Mouse (Mus musculus): ENCODE data around the gene Rpl3. TPM values are rescaled to one million over a fixed set of nuclear protein-coding genes. Genes with fewer than 3 reads are reported as not detected.
A peak's percentile ranks its signal among the peaks of the same experiment; 100 is the strongest.

Rpl3 gene
- polyA plus RNA-seq, 1 experiment from 2014 or later: 1,379 TPM

DNA sequence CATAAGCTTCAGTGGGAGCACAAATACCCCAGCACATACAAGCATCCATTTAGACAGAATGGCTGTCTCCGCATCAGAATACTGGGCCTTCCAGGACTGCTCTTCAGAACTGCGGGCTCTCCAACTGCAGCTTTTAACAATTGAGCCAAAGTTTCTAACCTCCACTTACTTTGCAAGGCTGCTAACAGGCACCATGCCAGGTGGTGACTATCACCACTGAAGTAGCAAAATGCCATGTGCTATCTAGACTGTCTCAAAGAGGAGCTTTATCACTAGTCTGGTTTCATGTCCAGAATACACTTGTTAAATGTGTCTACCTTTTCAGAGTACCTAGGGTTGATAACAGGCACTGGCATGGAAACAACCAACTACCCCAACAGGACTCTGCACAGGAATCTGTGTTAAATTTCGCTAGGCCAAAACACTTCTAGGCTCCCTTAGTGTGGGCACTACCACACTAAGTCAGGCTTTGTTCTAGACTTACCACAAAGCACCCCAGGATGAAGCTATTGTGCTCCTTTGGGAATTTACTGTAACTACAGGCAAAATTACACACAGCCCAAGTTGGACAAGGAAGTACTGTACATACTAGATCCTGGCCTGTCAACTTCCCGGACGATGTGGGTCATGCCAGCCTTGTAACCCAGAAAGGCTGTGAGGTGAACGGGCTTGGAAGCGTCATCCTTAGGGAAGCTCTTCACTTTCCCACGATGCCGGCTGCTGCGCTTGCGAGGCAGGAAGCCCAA is 9.7 kb downstream of the Rpl3 start:
- 6% methylated on average over 11 of the region's 11 CpGs for WGBS
- Histone ChIP-seq H3K36me3 (ENCODE audit: control insufficient read depth, insufficient read depth, low read length) (peaks cover 52% of the 10 kb centered on the region), H3K27ac (ENCODE audit: low read length) (peak overlapping the region; percentile 82)

DNA sequence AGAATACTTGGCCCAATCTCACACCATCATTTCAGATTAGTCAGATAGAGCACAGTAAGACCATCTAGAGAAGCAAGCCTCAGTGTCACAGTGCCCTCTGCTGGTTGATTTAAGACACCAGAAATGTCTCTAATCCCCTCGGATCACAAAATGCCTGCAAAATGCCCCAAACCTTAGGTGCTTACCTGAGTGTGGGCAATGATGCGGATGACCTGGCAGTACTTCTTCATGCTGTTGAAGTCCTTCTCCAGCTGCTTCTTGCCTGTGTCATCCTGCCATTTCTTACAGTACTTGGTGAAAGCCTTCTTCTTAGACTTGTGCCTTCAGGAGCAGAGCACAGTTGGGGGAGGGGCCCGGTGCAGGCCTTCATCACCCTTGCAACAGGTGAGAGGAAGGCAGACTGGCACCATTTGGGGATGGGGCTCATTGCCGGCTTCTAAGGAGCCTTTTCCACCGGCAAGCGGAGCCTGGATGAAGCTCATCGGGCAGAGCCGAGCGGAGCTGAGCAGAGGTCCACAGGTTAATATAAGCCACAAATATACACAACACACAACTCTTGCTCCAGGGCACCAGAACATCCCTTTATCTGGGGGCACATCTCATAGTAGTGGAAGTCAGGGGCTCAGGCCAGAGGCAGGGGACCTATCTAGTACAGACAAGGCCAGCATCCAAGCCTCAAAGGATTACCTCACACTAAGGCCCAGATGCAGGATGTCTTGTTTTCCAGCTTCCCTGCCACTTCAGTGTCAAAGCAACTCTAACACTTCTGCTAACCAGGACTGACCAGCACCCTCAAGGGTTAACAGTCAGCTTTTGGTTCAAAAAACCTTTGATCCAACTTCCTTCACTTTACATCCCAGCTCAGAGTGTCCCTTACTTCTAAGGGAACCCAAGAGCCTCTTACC is 10.7 kb downstream of the Rpl3 start:
- peaks cover 53% of the 10 kb centered on the region for H3K36me3 ChIP-seq (ENCODE audit: control insufficient read depth, insufficient read depth, low read length)
- WGBS: 56% methylated on average over 9 of the region's 9 CpGs
- no peak for ATAC-seq (ENCODE audit: insufficient number of reproducible peaks, insufficient read depth, low FRiP score, low read depth)
- no peaks in the 10 kb centered on the region for H3K27me3 ChIP-seq (ENCODE audit: control insufficient read depth, insufficient read depth, low read length)
- peak overlapping the region; percentile 64 for H3K9ac ChIP-seq (replicated peaks; ENCODE audit: low read depth, low read length)
- H3K4me1 ChIP-seq (ENCODE audit: control insufficient read depth, insufficient read depth, low read length): peaks cover 17% of the 10 kb centered on the region; the same call in 1 of the 2 replicates
- H3K27ac ChIP-seq (ENCODE audit: low read length): 0 out of 2 replicates have a peak overlapping the region, but pooled peaks have one; percentile 10
- peak overlapping the region; percentile 54 for H3K4me2 ChIP-seq (replicated peaks; ENCODE audit: low read depth, low read length)
- no peaks in the 10 kb centered on the region for H3K9me3 ChIP-seq (ENCODE audit: control insufficient read depth, low read depth, low read length)
- H3K4me3 ChIP-seq (ENCODE audit: low read depth, low read length): peak overlapping the region; percentile 57

More for the DNA sequence above, 9.7 kb downstream of the Rpl3 start:
- ATAC-seq (ENCODE audit: insufficient number of reproducible peaks, insufficient read depth, low FRiP score, low read depth): no peak
- H3K9ac ChIP-seq (replicated peaks; ENCODE audit: low read depth, low read length): peak overlapping the region; percentile 64
- H3K4me2 ChIP-seq (replicated peaks; ENCODE audit: low read depth, low read length): peak overlapping the region; percentile 54
- no peaks in the 10 kb centered on the region for H3K9me3 ChIP-seq (ENCODE audit: control insufficient read depth, low read depth, low read length)
- peak overlapping the region; percentile 57 for H3K4me3 ChIP-seq (ENCODE audit: low read depth, low read length)
- no peaks in the 10 kb centered on the region for H3K27me3 ChIP-seq (ENCODE audit: control insufficient read depth, insufficient read depth, low read length)
- peaks cover 17% of the 10 kb centered on the region; the same call in 1 of the 2 replicates for H3K4me1 ChIP-seq (ENCODE audit: control insufficient read depth, insufficient read depth, low read length)

DNA sequence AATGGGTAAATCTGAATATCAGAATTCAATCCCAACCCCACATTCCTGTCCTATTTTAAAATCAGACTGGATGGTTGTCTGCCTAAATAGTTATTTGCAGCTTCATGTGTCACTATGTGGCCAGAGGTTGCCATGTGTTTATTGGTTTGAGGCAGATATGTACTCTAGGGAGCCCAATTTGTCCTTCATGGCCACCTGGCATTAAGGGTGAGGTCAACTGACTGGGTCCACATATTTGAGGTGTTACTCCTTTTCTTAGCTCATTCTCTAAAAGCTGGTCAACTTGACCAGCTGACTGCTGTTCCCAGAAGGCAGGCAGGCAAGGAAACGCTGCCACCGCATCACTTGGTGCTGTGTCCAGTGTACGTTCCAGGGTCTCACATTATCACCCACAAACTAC is 11.7 kb downstream of the Rpl3 start:
- Histone ChIP-seq H3K9me3 (ENCODE audit: control insufficient read depth, low read depth, low read length) (no peaks in the 10 kb centered on the region), H3K4me1 (ENCODE audit: control insufficient read depth, insufficient read depth, low read length) (peaks cover 17% of the 10 kb centered on the region; the same call in 1 of the 2 replicates), H3K9ac (replicated peaks; ENCODE audit: low read depth, low read length) (no peak overlapping the region), H3K36me3 (ENCODE audit: control insufficient read depth, insufficient read depth, low read length) (peaks cover 53% of the 10 kb centered on the region), H3K4me3 (ENCODE audit: low read depth, low read length) (no peak overlapping the region), H3K4me2 (replicated peaks; ENCODE audit: low read depth, low read length) (no peak overlapping the region), H3K27me3 (ENCODE audit: control insufficient read depth, insufficient read depth, low read length) (no peaks in the 10 kb centered on the region), H3K27ac (ENCODE audit: low read length) (no peak overlapping the region)
- no peak for ATAC-seq (ENCODE audit: insufficient number of reproducible peaks, insufficient read depth, low FRiP score, low read depth)
- WGBS: 62% methylated on average over 3 of the region's 3 CpGs

DNA sequence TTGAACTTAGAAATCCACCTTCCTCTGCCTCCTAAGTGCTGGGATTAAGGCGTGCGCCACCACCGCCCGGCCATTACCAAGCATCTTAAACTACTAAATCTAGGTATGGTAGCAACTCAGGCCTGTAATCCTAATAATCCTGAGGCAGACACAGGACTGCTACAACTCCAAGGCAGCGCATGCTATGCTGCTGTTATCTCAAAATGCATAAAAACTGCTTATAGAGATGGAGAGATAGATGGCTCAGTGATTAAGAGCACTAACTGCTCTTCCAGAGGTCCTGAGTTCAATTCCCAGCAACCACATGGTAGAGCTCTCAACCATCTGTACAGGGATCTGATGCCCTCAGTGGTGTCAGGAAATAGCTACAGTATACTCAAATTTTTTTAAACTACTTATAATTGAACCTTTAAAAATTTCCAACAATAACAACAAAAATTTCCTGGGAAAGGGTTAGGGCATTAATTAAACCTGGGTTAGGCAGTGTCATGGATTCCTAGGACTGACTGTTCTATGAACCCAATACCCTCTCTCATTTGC is 12.5 kb downstream of the Rpl3 start:
- Histone ChIP-seq H3K27me3 (ENCODE audit: control insufficient read depth, insufficient read depth, low read length) (no peaks in the 10 kb centered on the region), H3K4me3 (ENCODE audit: low read depth, low read length) (no peak overlapping the region), H3K4me2 (replicated peaks; ENCODE audit: low read depth, low read length) (no peak overlapping the region), H3K9me3 (ENCODE audit: control insufficient read depth, low read depth, low read length) (no peaks in the 10 kb centered on the region), H3K4me1 (ENCODE audit: control insufficient read depth, insufficient read depth, low read length) (peaks cover 17% of the 10 kb centered on the region; the same call in 1 of the 2 replicates), H3K9ac (replicated peaks; ENCODE audit: low read depth, low read length) (no peak overlapping the region), H3K36me3 (ENCODE audit: control insufficient read depth, insufficient read depth, low read length) (peaks cover 53% of the 10 kb centered on the region), H3K27ac (ENCODE audit: low read length) (no peak overlapping the region)
- no peak for ATAC-seq (ENCODE audit: insufficient number of reproducible peaks, insufficient read depth, low FRiP score, low read depth)
- WGBS: 88% methylated on average over 5 of the region's 5 CpGs

DNA sequence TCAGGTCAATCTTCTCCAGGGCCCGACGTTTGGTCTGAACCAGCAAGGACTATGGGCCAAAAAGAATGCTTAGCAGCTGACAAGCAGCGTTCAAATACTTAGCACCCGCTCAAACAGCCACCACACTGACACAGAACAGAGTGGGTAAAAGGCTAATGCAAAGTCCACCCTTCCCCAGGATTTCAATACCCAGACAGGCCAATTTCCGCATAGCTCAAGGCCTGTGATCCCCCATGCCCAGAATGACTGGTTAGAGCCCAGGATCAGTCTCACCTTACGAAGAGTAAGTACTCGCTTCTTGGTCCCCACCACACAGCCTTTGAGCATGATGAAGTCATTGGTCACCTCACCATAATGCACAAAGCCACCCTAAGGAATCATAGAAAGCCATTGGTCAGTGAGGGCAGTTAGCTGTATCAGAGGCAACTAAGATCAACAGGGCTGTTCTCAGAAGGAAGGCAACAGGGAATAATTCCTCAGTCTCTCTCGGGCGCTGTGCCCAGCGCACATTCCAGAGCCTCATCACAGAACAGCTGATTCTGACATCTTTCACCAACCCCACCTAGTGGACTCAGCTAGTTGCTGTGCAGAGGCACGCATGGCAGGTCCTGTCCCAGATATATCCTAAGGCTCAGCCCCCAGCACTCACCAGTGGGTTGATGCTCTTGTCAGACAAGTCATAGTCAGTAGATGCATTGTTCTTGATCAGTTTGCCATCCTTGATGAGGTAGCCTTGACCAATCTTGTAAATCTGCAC is 13.4 kb downstream of the Rpl3 start:
- H3K4me1 ChIP-seq (ENCODE audit: control insufficient read depth, insufficient read depth, low read length): peaks cover 17% of the 10 kb centered on the region; the same call in 1 of the 2 replicates
- ATAC-seq (ENCODE audit: insufficient number of reproducible peaks, insufficient read depth, low FRiP score, low read depth): no peak
- no peak overlapping the region for H3K4me3 ChIP-seq (ENCODE audit: low read depth, low read length)
- peaks cover 53% of the 10 kb centered on the region for H3K36me3 ChIP-seq (ENCODE audit: control insufficient read depth, insufficient read depth, low read length)
- no peak overlapping the region for H3K9ac ChIP-seq (replicated peaks; ENCODE audit: low read depth, low read length)
- H3K27me3 ChIP-seq (ENCODE audit: control insufficient read depth, insufficient read depth, low read length): no peaks in the 10 kb centered on the region
- H3K4me2 ChIP-seq (replicated peaks; ENCODE audit: low read depth, low read length): no peak overlapping the region
- 71% methylated on average over 11 of the region's 11 CpGs for WGBS
- H3K27ac ChIP-seq (ENCODE audit: low read length): no peak overlapping the region
- no peaks in the 10 kb centered on the region for H3K9me3 ChIP-seq (ENCODE audit: control insufficient read depth, low read depth, low read length)

DNA sequence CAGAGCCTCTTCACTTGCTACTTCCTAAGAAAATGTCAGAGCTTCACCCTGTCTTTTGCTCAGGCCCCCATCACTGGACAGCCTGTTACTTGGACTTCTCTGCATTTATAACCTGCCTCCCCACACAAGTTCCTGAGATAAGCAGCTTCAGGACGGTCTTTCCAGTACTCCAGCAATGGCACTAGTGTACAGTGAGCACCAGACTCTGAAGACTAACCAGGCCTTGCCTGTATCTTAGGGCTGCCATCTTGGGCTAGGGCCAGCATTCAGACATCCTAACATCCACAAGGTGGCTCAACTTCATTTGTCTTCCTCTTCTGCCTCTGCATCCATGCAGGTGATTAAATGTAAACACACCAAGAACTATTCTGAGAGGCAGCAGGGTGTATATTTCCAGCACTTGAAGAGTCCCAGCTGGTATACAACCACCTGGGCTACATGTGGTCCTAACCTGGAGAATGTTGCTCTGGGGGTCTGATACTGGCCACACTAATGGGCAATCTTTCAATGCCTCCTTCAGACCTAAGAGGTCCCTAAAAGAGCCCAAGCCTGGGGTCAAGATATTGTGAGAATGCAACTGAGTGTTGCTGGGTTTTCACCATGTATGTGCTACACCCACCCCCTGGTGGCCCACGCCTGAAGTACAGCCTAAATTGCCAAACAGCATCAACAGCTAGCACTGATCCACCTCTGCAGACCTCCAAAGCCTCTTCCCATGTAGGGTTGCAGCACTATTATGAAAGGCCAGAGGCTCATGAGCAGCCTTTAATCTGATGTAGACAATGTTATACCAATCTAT is 15.1 kb downstream of the Rpl3 start:
- peak; percentile 29; the same call in 1 of the 2 replicates for ATAC-seq (ENCODE audit: insufficient number of reproducible peaks, insufficient read depth, low FRiP score, low read depth)
- peak overlapping the region; percentile 72; the same call in 1 of the 2 replicates for H3K27ac ChIP-seq (ENCODE audit: low read length)
- H3K36me3 ChIP-seq (ENCODE audit: control insufficient read depth, insufficient read depth, low read length): peaks cover 45% of the 10 kb centered on the region
- H3K9me3 ChIP-seq (ENCODE audit: control insufficient read depth, low read depth, low read length): no peaks in the 10 kb centered on the region
- H3K9ac ChIP-seq (replicated peaks; ENCODE audit: low read depth, low read length): no peak overlapping the region
- no peak overlapping the region for H3K4me2 ChIP-seq (replicated peaks; ENCODE audit: low read depth, low read length)
- WGBS: 4% methylated on average over 2 of the region's 2 CpGs
- H3K4me3 ChIP-seq (ENCODE audit: low read depth, low read length): no peak overlapping the region
- no peaks in the 10 kb centered on the region for H3K27me3 ChIP-seq (ENCODE audit: control insufficient read depth, insufficient read depth, low read length)
- H3K4me1 ChIP-seq (ENCODE audit: control insufficient read depth, insufficient read depth, low read length): peaks cover 12% of the 10 kb centered on the region; the same call in 1 of the 2 replicates

DNA sequence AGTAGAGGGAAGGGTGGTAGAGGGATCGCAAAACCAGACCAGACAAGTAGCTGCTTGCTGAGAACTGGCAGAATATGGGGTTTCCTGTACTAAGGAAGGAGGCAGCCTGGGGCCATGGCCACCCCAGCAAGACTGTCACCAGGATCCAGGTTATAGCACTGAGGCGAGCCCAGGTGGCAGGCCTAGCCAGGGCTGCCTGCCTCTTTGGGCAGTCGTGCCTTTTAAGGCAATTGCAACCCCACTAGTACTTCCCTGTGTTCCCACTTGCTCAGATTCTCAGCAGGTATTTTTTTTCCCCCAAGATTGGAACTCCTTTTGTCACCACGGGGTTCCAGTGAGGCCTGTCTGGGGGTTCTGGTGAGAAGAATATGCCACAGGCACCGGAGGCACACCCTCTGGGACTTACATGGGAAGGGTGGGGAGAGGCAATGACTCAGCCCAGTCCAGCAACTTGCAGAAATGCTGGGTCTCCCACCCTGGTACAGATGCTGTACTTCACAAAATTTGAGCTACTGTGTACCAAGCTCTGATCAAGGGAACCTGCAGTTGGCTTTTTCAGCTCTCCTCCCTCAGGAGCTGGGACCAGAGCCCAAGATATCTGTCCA is 15.8 kb downstream of the Rpl3 start:
- Histone ChIP-seq H3K4me3 (ENCODE audit: low read depth, low read length) (no peak overlapping the region), H3K9ac (replicated peaks; ENCODE audit: low read depth, low read length) (no peak overlapping the region), H3K36me3 (ENCODE audit: control insufficient read depth, insufficient read depth, low read length) (peaks cover 38% of the 10 kb centered on the region), H3K27me3 (ENCODE audit: control insufficient read depth, insufficient read depth, low read length) (no peaks in the 10 kb centered on the region), H3K4me1 (ENCODE audit: control insufficient read depth, insufficient read depth, low read length) (peaks cover 7% of the 10 kb centered on the region; the same call in 1 of the 2 replicates), H3K9me3 (ENCODE audit: control insufficient read depth, low read depth, low read length) (no peaks in the 10 kb centered on the region), H3K27ac (ENCODE audit: low read length) (peak overlapping the region; percentile 72), H3K4me2 (replicated peaks; ENCODE audit: low read depth, low read length) (no peak overlapping the region)
- 35% methylated on average over 5 of the region's 5 CpGs for WGBS
- ATAC-seq (ENCODE audit: insufficient number of reproducible peaks, insufficient read depth, low FRiP score, low read depth): peak; percentile 33; the same call in 1 of the 2 replicates

Measured in stomach, embryonic 14.5 days (tissue).